Mouse (Mus musculus) T-helper 1 cell (primary cell): ENCODE measurements around the gene Cramp1l.
"Not testable (repeated sequence)": the region's sequence is repeated elsewhere in the genome, so short reads cannot be mapped to it uniquely, and the experiment has no call there.

Experiments used
- in situ Hi-C: fragments of 300-600 bp; cut with MboI, MseI; formaldehyde crosslinking; loops from one replicate; pipeline ENCODE4 v1.15.1; 2025; ENCODE audit warnings: high pct_unique_total_duplicates

The Cramp1l gene

GRCm38 (mm10) chr17:24960135-24960851 is 55.3 kb downstream of the Cramp1l start, which contains the start of gene Jpt2:
Jpt2 (minus strand) TSS chr17:24960689.
- in situ Hi-C loops = no loop called here

DNA sequence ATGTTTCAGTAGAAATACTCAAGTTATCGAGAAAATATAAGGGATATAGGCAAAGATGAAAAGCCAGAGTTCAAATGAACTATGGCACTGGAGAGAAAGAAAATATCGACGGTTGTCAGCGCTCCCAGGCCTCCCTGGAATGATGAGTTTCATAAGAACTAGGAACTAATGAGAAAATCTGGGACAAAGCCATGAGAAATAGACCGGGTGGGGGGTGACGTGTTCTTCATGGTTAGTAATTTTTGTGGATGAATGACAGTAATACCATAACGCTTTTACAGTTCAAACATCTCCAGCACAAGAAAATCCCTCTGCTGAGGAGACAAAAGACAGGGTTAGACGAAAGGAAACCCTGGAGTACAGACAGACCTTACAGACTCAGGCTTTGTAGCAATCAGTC is 56.2 kb downstream of the Cramp1l start:
- in situ Hi-C loops = no loop called here

DNA sequence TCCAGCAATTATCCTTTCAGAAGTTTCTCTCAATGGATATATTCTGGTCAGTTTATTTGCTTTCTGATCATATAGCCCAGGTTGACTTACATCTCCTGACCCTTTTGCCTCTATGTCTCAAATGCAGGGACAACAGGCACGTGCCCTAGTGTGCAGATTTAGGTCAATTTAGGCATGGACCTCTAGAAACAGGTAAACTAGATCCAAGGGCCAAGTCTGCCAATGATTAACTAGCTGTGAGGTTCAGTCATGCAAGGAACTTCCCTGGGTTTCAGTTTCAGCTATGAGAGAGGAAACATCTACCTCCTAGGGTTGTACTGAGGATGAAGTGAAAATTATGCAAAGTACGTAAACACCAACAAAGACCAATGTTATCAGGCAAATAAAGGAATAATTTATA is 62.3 kb downstream of the Cramp1l start:
- in situ Hi-C loops = no loop called here

DNA sequence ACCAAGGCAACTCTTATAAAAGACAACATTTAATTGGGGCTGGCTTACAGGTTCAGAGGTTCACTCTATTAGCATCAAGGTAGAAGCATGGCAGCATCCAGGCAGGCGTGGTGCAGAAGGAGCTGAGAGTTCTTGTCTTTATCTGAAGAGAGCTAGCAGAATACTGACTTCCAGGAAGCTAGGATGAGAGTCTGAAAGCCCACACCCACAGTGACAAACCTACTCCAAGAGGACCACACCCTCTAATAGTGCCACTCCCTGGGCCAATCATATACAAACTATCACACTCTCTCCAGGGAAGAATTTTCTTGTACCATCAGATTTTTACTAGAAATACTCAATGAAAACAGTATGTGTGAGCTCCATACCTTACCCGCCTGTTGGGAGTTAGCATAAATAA is 64.9 kb downstream of the Cramp1l start:
- in situ Hi-C loops = no loop called here

DNA sequence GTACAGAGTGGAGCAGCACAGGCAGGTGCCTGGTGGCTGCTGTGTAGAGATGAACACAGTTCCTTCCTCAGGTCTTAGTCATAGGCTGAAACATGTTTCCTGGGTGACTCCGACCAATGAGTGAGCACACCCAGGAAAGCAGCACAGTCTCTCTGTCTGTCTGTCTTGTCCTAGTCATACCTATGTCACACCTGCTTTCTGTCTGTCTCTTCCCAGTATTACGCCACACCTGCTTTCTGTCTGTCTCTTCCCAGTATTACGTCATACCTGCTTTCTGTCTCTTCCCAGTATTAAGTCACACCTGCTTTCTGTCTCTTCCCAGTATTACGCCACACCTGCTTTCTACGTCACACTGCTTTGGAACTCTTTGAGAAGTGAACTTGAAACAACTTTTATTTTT is 67.4 kb downstream of the Cramp1l start:
- in situ Hi-C loops = no loop called here

GRCm38 (mm10) chr17:24943589-24943988 is 72.0 kb downstream of the Cramp1l start:
- in situ Hi-C loops = not testable (repeated sequence)

- in situ Hi-C loops = no loop called here
Measured at GRCm38 (mm10) chr17:24943036-24943435, 72.6 kb downstream of the Cramp1l start.

- in situ Hi-C loops = not testable (repeated sequence)
Measured at GRCm38 (mm10) chr17:24942453-24942852, 73.1 kb downstream of the Cramp1l start.

- in situ Hi-C loops = no loop called here
Measured at GRCm38 (mm10) chr17:24937266-24937665, 78.3 kb downstream of the Cramp1l start.

DNA sequence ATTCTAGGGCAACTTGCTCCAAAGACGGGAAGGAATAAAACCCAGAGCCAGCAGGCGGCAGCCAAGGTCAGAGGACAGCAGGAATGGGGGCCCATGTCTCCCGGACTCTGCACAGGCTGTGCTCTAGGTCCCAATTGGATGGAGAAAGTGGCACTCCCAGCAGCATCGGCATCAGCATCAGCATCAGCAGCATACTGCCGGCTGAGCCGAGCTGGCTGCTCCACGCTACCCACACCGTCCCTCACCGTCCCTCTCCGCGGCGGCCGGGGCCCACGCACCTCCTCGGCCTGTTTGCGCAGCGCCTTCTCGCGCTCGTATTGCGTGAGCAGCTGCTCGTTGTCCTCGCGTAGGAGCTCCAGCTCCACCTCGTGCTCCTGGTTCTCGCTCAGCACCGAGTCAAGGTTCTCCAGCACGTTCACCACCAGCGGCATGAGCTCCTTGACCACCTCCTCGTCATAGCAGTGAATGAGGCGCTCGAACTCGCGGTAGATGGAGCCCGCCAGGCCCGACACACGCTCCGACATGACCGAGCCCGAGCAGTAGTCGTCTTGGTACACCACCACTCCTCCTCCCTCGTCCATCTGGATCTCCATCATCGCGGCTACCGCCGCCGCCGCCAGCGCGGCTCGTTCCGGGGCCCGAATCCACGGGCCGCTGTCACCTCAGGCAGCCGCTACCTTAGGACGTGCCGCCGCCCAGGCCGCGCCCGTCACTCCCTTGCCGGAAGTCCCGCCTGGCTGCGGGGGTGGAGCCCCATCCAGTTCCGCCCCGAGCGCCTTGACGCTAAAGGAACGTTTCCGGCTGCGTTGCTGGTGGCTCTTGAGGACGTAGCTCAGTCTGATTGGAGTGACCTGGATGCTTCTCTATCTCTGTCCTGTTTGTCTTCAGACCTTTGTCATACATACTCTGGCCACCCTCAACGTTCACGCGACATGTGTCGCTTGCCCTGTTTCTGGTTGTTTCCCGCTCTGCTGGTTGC is 79.0 kb downstream of the Cramp1l start, which contains the start of gene Mapk8ip3:
Gene Mapk8ip3, minus strand, starts transcription at position 719 of the 979 bp plus-strand sequence.
- in situ Hi-C loops = no loop called here

DNA sequence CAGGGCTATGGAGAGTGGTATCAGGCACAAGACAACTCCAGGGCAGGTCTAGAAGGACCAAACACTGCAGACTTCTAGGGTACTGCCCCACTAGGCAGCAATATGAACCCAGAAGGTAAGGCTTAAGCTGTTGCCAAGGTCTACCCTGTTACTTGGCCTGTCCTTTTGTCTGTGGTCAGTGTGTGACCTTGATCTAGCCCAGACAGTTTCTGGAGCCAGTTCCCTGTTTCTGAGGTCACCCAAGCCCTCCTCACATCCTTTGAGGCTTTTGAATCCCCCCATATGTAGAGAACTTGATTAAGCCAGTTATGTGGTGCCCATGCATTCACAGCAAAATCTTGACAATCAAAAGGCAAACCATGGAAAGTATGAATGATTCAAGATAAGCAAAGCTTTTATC is 79.9 kb downstream of the Cramp1l start:
- in situ Hi-C loops = no loop called here

- in situ Hi-C loops = no loop called here
Measured at GRCm38 (mm10) chr17:24934926-24935325, 80.7 kb downstream of the Cramp1l start.

DNA sequence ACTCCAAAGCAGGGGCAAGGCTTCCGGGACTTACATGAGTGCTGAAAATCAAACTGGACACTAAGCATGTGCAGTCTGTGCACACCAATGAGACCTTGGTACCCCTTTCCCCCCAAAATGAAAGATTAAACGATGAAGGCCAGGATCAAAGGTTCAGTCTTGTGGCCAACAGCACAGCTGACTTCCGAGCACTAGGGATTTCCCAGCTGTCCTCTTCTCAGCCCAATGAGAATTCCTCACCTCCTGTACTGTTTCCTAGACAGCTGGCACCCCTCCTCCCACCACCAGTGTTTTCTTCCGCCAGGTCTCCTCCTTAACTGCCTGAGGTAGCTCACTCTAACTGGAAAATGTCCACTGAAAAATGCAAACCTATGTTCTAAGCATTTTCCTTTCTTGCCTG is 82.4 kb downstream of the Cramp1l start:
- in situ Hi-C loops = no loop called here

GRCm38 (mm10) chr17:24932431-24932830 is 83.2 kb downstream of the Cramp1l start:
- in situ Hi-C loops = no loop called here

GRCm38 (mm10) chr17:24929506-24929905 is 86.1 kb downstream of the Cramp1l start:
- in situ Hi-C loops = no loop called here

DNA sequence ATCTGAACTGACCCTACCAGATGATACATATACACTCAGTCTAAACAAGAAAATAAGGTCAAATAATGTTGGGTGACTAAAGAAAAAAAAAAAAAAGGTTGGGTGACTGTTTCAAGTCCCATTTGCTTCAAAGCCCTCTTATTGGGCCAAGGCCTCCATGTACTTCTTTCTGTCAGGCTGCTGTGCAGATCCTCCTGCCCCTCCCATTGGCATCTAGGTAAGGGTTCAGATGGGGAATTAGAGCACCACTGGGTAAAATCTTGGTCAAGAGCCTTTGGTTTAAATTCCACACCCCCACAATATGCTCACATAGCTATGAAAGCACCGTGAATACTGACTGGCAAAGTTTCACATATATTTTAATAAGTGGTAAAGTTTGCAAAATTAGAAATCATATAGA is 92.3 kb downstream of the Cramp1l start:
- in situ Hi-C loops = no loop called here

DNA sequence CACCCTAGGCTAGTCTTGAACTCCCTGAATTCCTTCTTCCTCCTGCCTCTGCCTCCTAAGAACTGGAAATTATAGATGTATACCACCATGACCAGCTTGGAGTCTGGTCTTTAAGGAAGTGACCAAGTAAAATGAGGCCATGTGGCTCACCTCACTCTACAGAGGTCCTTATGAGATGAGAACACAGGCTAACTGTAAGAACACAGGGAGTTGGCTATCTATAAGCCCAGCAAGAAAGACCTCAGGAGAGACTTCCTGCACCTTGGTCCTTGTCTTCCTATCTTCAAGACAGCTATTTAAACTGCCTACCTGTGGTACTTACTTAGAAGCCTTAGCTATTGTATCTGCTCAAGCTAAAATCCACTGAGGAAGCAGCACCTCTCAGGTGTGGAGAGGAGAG is 101.6 kb downstream of the Cramp1l start:
- in situ Hi-C loops = no loop called here
